ENCODE assay signal across 10 mouse cellular contexts in the genomic region with DNA sequence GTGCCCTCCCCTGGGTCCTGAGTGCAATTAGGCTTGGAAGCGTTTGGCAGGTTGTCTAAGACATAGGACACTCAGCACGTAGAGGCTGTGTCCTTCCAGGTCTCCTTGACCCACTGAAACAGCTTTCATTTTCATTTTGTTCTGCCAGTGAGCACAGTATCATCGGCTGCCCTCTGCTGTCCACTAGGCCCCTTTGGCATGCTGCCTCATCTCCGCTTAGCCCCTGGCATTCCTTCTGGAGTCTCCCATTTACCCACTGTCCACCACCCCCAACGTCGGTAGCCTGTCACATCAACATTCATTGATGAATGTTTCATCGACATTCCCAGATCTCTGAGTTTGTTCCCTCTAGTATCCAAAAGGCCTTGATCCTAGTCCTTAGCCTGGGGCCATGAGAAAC. TPM values are rescaled to one million over a fixed set of nuclear protein-coding genes. Genes with fewer than 3 reads are reported as not detected.
DNase-seq lines count a peak whose midpoint lies in the region; ATAC-seq and TF ChIP-seq lines count a peak whose summit lies in the region.
"Had no signal": no experiment of that assay in that cellular context is flagged by ENCODE, and none has a peak within 500 bp of the region (broad histone marks: within the 10 kb centered on the region; RNA-seq: fewer than 3 reads in every experiment).

No protein-coding gene starts in this region.

- WGBS in forebrain, embryonic 10.5 days = 87% methylated on average over 7 of the region's 7 CpGs
- 86% methylated on average over 7 of the region's 7 CpGs for WGBS in forebrain, embryonic 11.5 days
- WGBS in intestine, postnatal 0 days = 73% methylated on average over 7 of the region's 7 CpGs
- 44% methylated on average over 7 of the region's 7 CpGs for WGBS in lung, adult 2 months
- 51% methylated on average over 7 of the region's 7 CpGs for WGBS in cerebellum, adult 2 months

- H3K36me3 ChIP-seq in forebrain, embryonic 10.5 days (replicated peaks) = no peaks in the 10 kb centered on the region
- no peaks in the 10 kb centered on the region for H3K36me3 ChIP-seq in forebrain, embryonic 11.5 days (ENCODE audit: control insufficient read depth, insufficient read depth, low read length)
- no peaks in the 10 kb centered on the region for H3K36me3 ChIP-seq in intestine, postnatal 0 days (ENCODE audit: control insufficient read depth, insufficient read depth)

- no peak for DNase-seq in forebrain, embryonic 10.5 days (ENCODE audit: extremely low spot score, low spot score)
- no peak for DNase-seq in forebrain, embryonic 11.5 days (ENCODE audit: low spot score)
- no peak for DNase-seq in lung, adult 2 months
- DNase-seq in right cerebral cortex, adult 18-20 months = no peak
- no peak for DNase-seq in cerebellum, adult 2 months
- DNase-seq in thymus, postnatal 14 days = no peak

- no peak overlapping the region; the same call in 1 of the 2 replicates for H3K27ac ChIP-seq in forebrain, embryonic 10.5 days
- no peak overlapping the region for H3K27ac ChIP-seq in forebrain, embryonic 11.5 days (ENCODE audit: low read depth, low read length)
- peak overlapping the region; percentile 32; the same call in 1 of the 2 replicates for H3K27ac ChIP-seq in cortical plate, adult 2 months (ENCODE audit: insufficient read depth, low read length)
- no peak overlapping the region for H3K27ac ChIP-seq in intestine, postnatal 0 days (ENCODE audit: low read depth, low read length)
- no peak overlapping the region for H3K27ac ChIP-seq in cerebellum, adult 2 months (ENCODE audit: insufficient read depth, low read length)

- TF ChIP-seq CTCF in cortical plate, adult 2 months (IDR thresholded peaks at IDR 0.05; ENCODE audit: extremely low read depth, insufficient read depth, low read length) = no peak
- TF ChIP-seq CTCF in intestine, postnatal 0 days (IDR thresholded peaks at IDR 0.05; ENCODE audit: low read depth) = peak; percentile 44
- TF ChIP-seq CTCF in lung, adult 2 months (IDR thresholded peaks at IDR 0.05; ENCODE audit: insufficient read depth, low read length) = peak; percentile 44
- no peak for TF ChIP-seq CTCF in cerebellum, adult 2 months (IDR thresholded peaks at IDR 0.05; ENCODE audit: borderline replicate concordance, insufficient read depth, low read depth, low read length)

- H3K9ac ChIP-seq in forebrain, embryonic 11.5 days (ENCODE audit: low read length) = no peak overlapping the region
- no peak overlapping the region for H3K9ac ChIP-seq in intestine, postnatal 0 days (ENCODE audit: low read depth, low read length)

- no peaks in the 10 kb centered on the region for H3K27me3 ChIP-seq in forebrain, embryonic 10.5 days (ENCODE audit: poor library complexity, severe bottlenecking)
- no peaks in the 10 kb centered on the region for H3K27me3 ChIP-seq in forebrain, embryonic 11.5 days (ENCODE audit: control insufficient read depth, insufficient read depth, low read length)
- no peaks in the 10 kb centered on the region for H3K27me3 ChIP-seq in intestine, postnatal 0 days (replicated peaks; ENCODE audit: control insufficient read depth, insufficient read depth, low read length)
- no peaks in the 10 kb centered on the region for H3K27me3 ChIP-seq in cerebellum, adult 2 months (ENCODE audit: control insufficient read depth, insufficient read depth, low read length)

- H3K4me1 ChIP-seq in forebrain, embryonic 10.5 days = no peaks in the 10 kb centered on the region
- no peaks in the 10 kb centered on the region for H3K4me1 ChIP-seq in forebrain, embryonic 11.5 days (replicated peaks; ENCODE audit: control insufficient read depth, insufficient read depth, low read length)
- no peaks in the 10 kb centered on the region for H3K4me1 ChIP-seq in cortical plate, adult 2 months (ENCODE audit: control insufficient read depth, insufficient read depth, low read length)
- H3K4me1 ChIP-seq in intestine, postnatal 0 days (replicated peaks; ENCODE audit: control insufficient read depth, insufficient read depth, low read length) = no peaks in the 10 kb centered on the region
- peaks cover 6% of the 10 kb centered on the region for H3K4me1 ChIP-seq in lung, adult 2 months (ENCODE audit: control insufficient read depth, insufficient read depth, low read length)
- no peaks in the 10 kb centered on the region for H3K4me1 ChIP-seq in cerebellum, adult 2 months (ENCODE audit: control insufficient read depth, insufficient read depth, low read length)

- H3K4me2 ChIP-seq in forebrain, embryonic 11.5 days (ENCODE audit: low read depth, low read length, severe bottlenecking) = no peak overlapping the region
- 0 out of 2 replicates have a peak overlapping the region, but pooled peaks have one; percentile 21 for H3K4me2 ChIP-seq in intestine, postnatal 0 days (replicated peaks; ENCODE audit: low read depth)

- ATAC-seq in forebrain, embryonic 11.5 days (replicated peaks; ENCODE audit: low FRiP score) = no peak
- ATAC-seq in intestine, postnatal 0 days = no peak

- H3K9me3 ChIP-seq in forebrain, embryonic 10.5 days = no peaks in the 10 kb centered on the region
- H3K9me3 ChIP-seq in forebrain, embryonic 11.5 days (ENCODE audit: control insufficient read depth, low read length) = no peaks in the 10 kb centered on the region
- no peaks in the 10 kb centered on the region for H3K9me3 ChIP-seq in intestine, postnatal 0 days (ENCODE audit: control insufficient read depth)

- TF ChIP-seq POLR2A in cortical plate, adult 2 months (IDR thresholded peaks at IDR 0.05; ENCODE audit: extremely low read depth, insufficient read depth, low read length) = no peak
- TF ChIP-seq POLR2A in lung, adult 2 months (IDR thresholded peaks at IDR 0.05; ENCODE audit: borderline replicate concordance, extremely low read depth, low read depth, low read length) = peak; percentile 14; the same call in 1 of the 2 replicates
- no peak for TF ChIP-seq POLR2A in cerebellum, adult 2 months (IDR thresholded peaks at IDR 0.05; ENCODE audit: borderline replicate concordance, insufficient read depth, low read length)

- H3K4me3 ChIP-seq in forebrain, embryonic 10.5 days = peak overlapping the region; percentile 7
- no peak overlapping the region for H3K4me3 ChIP-seq in forebrain, embryonic 11.5 days (ENCODE audit: low read depth, low read length)
- H3K4me3 ChIP-seq in cortical plate, adult 2 months (ENCODE audit: insufficient read depth, low read length) = peak overlapping the region; percentile 8; the same call in 1 of the 2 replicates
- H3K4me3 ChIP-seq in intestine, postnatal 0 days (ENCODE audit: low read depth, low read length) = 0 out of 2 replicates have a peak overlapping the region, but pooled peaks have one; percentile 12
- H3K4me3 ChIP-seq in lung, adult 2 months (replicated peaks; ENCODE audit: extremely low read depth, low read depth, low read length) = peak overlapping the region; percentile 77
- no peak overlapping the region for H3K4me3 ChIP-seq in cerebellum, adult 2 months (replicated peaks; ENCODE audit: insufficient read depth, low read depth, low read length)
- H3K4me3 ChIP-seq: myocyte had no signal

RNA-seq across cellular contexts. Expression of a gene that starts 6.0 kb away (rescaled TPM):
- polyA plus RNA-seq in forebrain, embryonic 10.5 days (2016; fragmentation: Nextera tagmentation; extraction: Ambion mirVana) = 14.8 and 17.5 TPM in 2 replicates
- 13.3 and 14.1 TPM in 2 replicates for polyA plus RNA-seq in forebrain, embryonic 11.5 days (2014; fragmentation: Nextera tagmentation; extraction: Ambion mirVana)
- polyA plus RNA-seq in cortical plate, adult 2 months (2012; rRNA removed) = 6.8 and 9.5 TPM in 2 replicates
- polyA plus RNA-seq in intestine, postnatal 0 days (2015; fragmentation: Nextera tagmentation; extraction: Ambion mirVana) = 14.2 and 15.4 TPM in 2 replicates
- 294 and 318 TPM in 2 replicates for polyA plus RNA-seq in lung, adult 2 months (2012; rRNA removed)
- polyA plus RNA-seq in cerebellum, adult 2 months (2012; rRNA removed) = 6.8 and 7.0 TPM in 2 replicates
- polyA plus RNA-seq: C2C12, myocyte had no signal

RNA-seq across cellular contexts. Expression of a gene that starts 16.6 kb away (rescaled TPM):
- not detected in 2 replicates for polyA plus RNA-seq in forebrain, embryonic 10.5 days (2016; fragmentation: Nextera tagmentation; extraction: Ambion mirVana)
- not detected in 2 replicates for polyA plus RNA-seq in forebrain, embryonic 11.5 days (2014; fragmentation: Nextera tagmentation; extraction: Ambion mirVana)
- polyA plus RNA-seq in cortical plate, adult 2 months (2012; rRNA removed) = 0.28 and 0.88 TPM in 2 replicates
- polyA plus RNA-seq in intestine, postnatal 0 days (2015; fragmentation: Nextera tagmentation; extraction: Ambion mirVana) = 0.52 and 0.97 TPM in 2 replicates
- 27.3 and 30.4 TPM in 2 replicates for polyA plus RNA-seq in lung, adult 2 months (2012; rRNA removed)
- 0.87 and 0.89 TPM in 2 replicates for polyA plus RNA-seq in cerebellum, adult 2 months (2012; rRNA removed)
- polyA plus RNA-seq: C2C12 had no signal

RNA-seq across cellular contexts. Expression of a gene that starts 28.8 kb away (rescaled TPM):
- 0.07 TPM in 1 of 2 replicates, not detected in the other for polyA plus RNA-seq in forebrain, embryonic 10.5 days (2016; fragmentation: Nextera tagmentation; extraction: Ambion mirVana)
- polyA plus RNA-seq in forebrain, embryonic 11.5 days (2014; fragmentation: Nextera tagmentation; extraction: Ambion mirVana) = 0.11 TPM in 1 of 2 replicates, not detected in the other
- 0.02 and 0.04 TPM in 2 replicates for polyA plus RNA-seq in cortical plate, adult 2 months (2012; rRNA removed)
- polyA plus RNA-seq in intestine, postnatal 0 days (2015; fragmentation: Nextera tagmentation; extraction: Ambion mirVana) = 0.01 TPM in 1 of 2 replicates, not detected in the other
- 1.1 and 4.2 TPM in 2 replicates for polyA plus RNA-seq in lung, adult 2 months (2012; rRNA removed)
- 0.02 and 0.16 TPM in 2 replicates for polyA plus RNA-seq in cerebellum, adult 2 months (2012; rRNA removed)

Comparison
In these comparisons a context has a peak if more than half of its experiments do, and no peak if none do; other contexts are left out.
1. H3K4me3 ChIP-seq: peak in forebrain, embryonic 10.5 days (single experiment), cortical plate, adult 2 months (single experiment), intestine, postnatal 0 days (single experiment) and lung, adult 2 months (single experiment); none in forebrain, embryonic 11.5 days (single experiment) and cerebellum, adult 2 months (single experiment).
2. CTCF ChIP-seq: peak in intestine, postnatal 0 days (single experiment) and lung, adult 2 months (single experiment); none in cortical plate, adult 2 months (single experiment) and cerebellum, adult 2 months (single experiment).
3. RNA of a gene that starts 6.0 kb away (polyA plus RNA-seq): 294 to 318 TPM in lung, adult 2 months; 14.2 to 15.4 TPM in intestine, postnatal 0 days, 14.8 to 17.5 TPM in forebrain, embryonic 10.5 days, 13.3 to 14.1 TPM in forebrain, embryonic 11.5 days, 6.8 to 9.5 TPM in cortical plate, adult 2 months and 6.8 to 7.0 TPM in cerebellum, adult 2 months; every median in the first group is over 10 times any median in the second.
4. RNA of a gene that starts 16.6 kb away (polyA plus RNA-seq): 27.3 to 30.4 TPM in lung, adult 2 months; 0.28 to 0.88 TPM in cortical plate, adult 2 months, 0.87 to 0.89 TPM in cerebellum, adult 2 months, 0.52 to 0.97 TPM in intestine, postnatal 0 days, not detected in forebrain, embryonic 10.5 days and not detected in forebrain, embryonic 11.5 days; every median in the first group is over 10 times any median in the second.